Mouse (Mus musculus) stomach, embryonic 15.5 days (tissue): ENCODE data around the gene Hist1h3g. TPM values are rescaled to one million over a fixed set of nuclear protein-coding genes. Genes with fewer than 3 reads are reported as not detected.

Experiments
- ATAC-seq: fragments of 200-750 bp; cut with Nextera tagmentation; 2 replicates; pipeline ENCODE4 v1.8.0; 2017; ENCODE audit warnings: low read depth, moderate number of reproducible peaks, moderate TSS enrichment; ENCODE audit not compliant: insufficient read depth, low FRiP score
- H3K27ac ChIP-seq: fragments of 300-500 bp; sonication (generic); 2 replicates; pipeline ENCODE4 v1.5.1; 2015; ENCODE audit warnings: mild to moderate bottlenecking, inconsistent platforms
- H3K27me3 ChIP-seq: fragments of 300-500 bp; sonication (generic); replicated peaks from 2 replicates; pipeline ENCODE4 v1.6.1; 2015; ENCODE audit warnings: inconsistent platforms
- H3K36me3 ChIP-seq: fragments of 300-500 bp; sonication (generic); 2 replicates; pipeline ENCODE4 v1.6.1; 2015; ENCODE audit warnings: inconsistent platforms
- H3K4me1 ChIP-seq: fragments of 300-500 bp; sonication (generic); 2 replicates; pipeline ENCODE4 v1.6.1; 2015; ENCODE audit warnings: inconsistent platforms
- H3K4me2 ChIP-seq: fragments of 300-500 bp; sonication (generic); 2 replicates; pipeline ENCODE4 v1.6.1; 2015; ENCODE audit warnings: mild to moderate bottlenecking, inconsistent platforms
- H3K4me3 ChIP-seq: fragments of 300-500 bp; sonication (generic); replicated peaks from 2 replicates; pipeline ENCODE4 v1.5.1; 2015; ENCODE audit warnings: inconsistent platforms
- H3K9ac ChIP-seq: fragments of 300-500 bp; sonication (generic); 2 replicates; pipeline ENCODE4 v1.6.1; 2015; ENCODE audit warnings: inconsistent platforms
- H3K9me3 ChIP-seq: fragments of 300-500 bp; sonication (generic); 2 replicates; pipeline ENCODE4 v1.6.1; 2016; ENCODE audit warnings: inconsistent platforms
- WGBS: fragments of 180-500 bp; shearing (Covaris S2); methylation state at CpG from one replicate; pipeline ENCODE4 v1.1.7; 2015; 5-methylcytosine and 5-hydroxymethylcytosine counted together
- polyA plus RNA-seq: library from polyadenylated mRNA; unstranded; fragments of >200 nt; fragmentation: Nextera tagmentation; extraction: Ambion mirVana; gene quantifications from 2 replicates; pipeline ENCODE4 v1.2.1, GENCODE M21; 2015

The Hist1h3g gene
- polyA plus RNA-seq, 1 experiment from 2014 or later, result 7.3 TPM

- 0 out of 2 replicates have a peak, but pooled peaks cover 7% of the 10 kb centered on the region for H3K4me1 ChIP-seq
- ATAC-seq, result no peak
- WGBS, result 6% methylated on average over 7 of the region's 7 CpGs
- no peaks in the 10 kb centered on the region for H3K36me3 ChIP-seq
- H3K9ac ChIP-seq, result peak overlapping the region; percentile 46
- H3K27ac ChIP-seq, result peak overlapping the region; percentile 86
- H3K4me3 ChIP-seq, result peak overlapping the region; percentile 44
- H3K9me3 ChIP-seq, result no peaks in the 10 kb centered on the region
- H3K27me3 ChIP-seq, result no peaks in the 10 kb centered on the region
- H3K4me2 ChIP-seq, result peak overlapping the region; percentile 71
These were observed 41.2 kb downstream of the Hist1h3g start for GRCm38 (mm10) chr13:23576351-23576881.

- Histone ChIP-seq H3K36me3 (no peaks in the 10 kb centered on the region), H3K4me1 (peaks cover 10% of the 10 kb centered on the region; the same call in 1 of the 2 replicates), H3K9ac (no peak overlapping the region; the same call in 1 of the 2 replicates), H3K27me3 (no peaks in the 10 kb centered on the region), H3K9me3 (no peaks in the 10 kb centered on the region), H3K4me2 (peak overlapping the region; percentile 71), H3K27ac (peak overlapping the region; percentile 86), H3K4me3 (peak overlapping the region; percentile 44)
- no peak for ATAC-seq
- WGBS, result 27% methylated on average over 6 of the region's 6 CpGs
These were observed 41.9 kb downstream of the Hist1h3g start for GRCm38 (mm10) chr13:23576906-23577639.

GRCm38 (mm10) chr13:23577835-23578234 is 42.6 kb downstream of the Hist1h3g start:
- Histone ChIP-seq H3K4me1 (peaks cover 14% of the 10 kb centered on the region; the same call in 1 of the 2 replicates), H3K27ac (no peak overlapping the region), H3K9ac (no peak overlapping the region), H3K4me2 (no peak overlapping the region), H3K27me3 (no peaks in the 10 kb centered on the region), H3K4me3 (no peak overlapping the region), H3K36me3 (no peaks in the 10 kb centered on the region), H3K9me3 (no peaks in the 10 kb centered on the region)
- no peak for ATAC-seq
- WGBS, result 96% methylated on average over 1 of the region's 1 CpGs

GRCm38 (mm10) chr13:23581408-23582218 is 46.4 kb downstream of the Hist1h3g start, which contains the start of gene Hist1h4d:
Gene Hist1h4d, plus strand, starts transcription at chr13:23581598.
- Histone ChIP-seq H3K4me3 (peak within 1 kb of the TSS; percentile 50), H3K27ac (peak within 1 kb of the TSS; percentile 86), H3K36me3 (no peaks in the 10 kb centered on the region), H3K9me3 (no peaks in the 10 kb centered on the region), H3K4me2 (peak within 1 kb of the TSS; percentile 75), H3K9ac (peak within 1 kb of the TSS; percentile 46), H3K27me3 (no peaks in the 10 kb centered on the region), H3K4me1 (peaks cover 12% of the 10 kb centered on the region; the same call in 1 of the 2 replicates)
- WGBS, result under 1% methylated on average over 43 of the region's 43 CpGs
- ATAC-seq, result peak; percentile 91

GRCm38 (mm10) chr13:23582219-23583056 is 47.2 kb downstream of the Hist1h3g start:
- H3K9me3 ChIP-seq, result no peaks in the 10 kb centered on the region
- H3K4me3 ChIP-seq, result peak overlapping the region; percentile 50
- peak overlapping the region; percentile 75 for H3K4me2 ChIP-seq
- peak overlapping the region; percentile 86 for H3K27ac ChIP-seq
- peaks cover 10% of the 10 kb centered on the region; the same call in 1 of the 2 replicates for H3K4me1 ChIP-seq
- ATAC-seq, result no peak
- no peaks in the 10 kb centered on the region for H3K36me3 ChIP-seq
- 8% methylated on average over 6 of the region's 6 CpGs for WGBS
- peak overlapping the region; percentile 46; the same call in 1 of the 2 replicates for H3K9ac ChIP-seq
- H3K27me3 ChIP-seq, result no peaks in the 10 kb centered on the region

- no peaks in the 10 kb centered on the region for H3K36me3 ChIP-seq
- H3K4me2 ChIP-seq, result no peak overlapping the region
- H3K4me3 ChIP-seq, result no peak overlapping the region
- peaks cover 10% of the 10 kb centered on the region; the same call in 1 of the 2 replicates for H3K4me1 ChIP-seq
- H3K9ac ChIP-seq, result no peak overlapping the region
- H3K27ac ChIP-seq, result peak overlapping the region; percentile 86
- no peaks in the 10 kb centered on the region for H3K27me3 ChIP-seq
- no peaks in the 10 kb centered on the region for H3K9me3 ChIP-seq
- no peak for ATAC-seq
These were observed 48.3 kb downstream of the Hist1h3g start for GRCm38 (mm10) chr13:23583387-23584068.

GRCm38 (mm10) chr13:23584331-23584730 is 49.1 kb downstream of the Hist1h3g start:
- H3K36me3 ChIP-seq, result no peaks in the 10 kb centered on the region
- ATAC-seq, result no peak
- H3K4me3 ChIP-seq, result peak overlapping the region; percentile 45; the same call in 1 of the 2 replicates
- H3K4me1 ChIP-seq, result peaks cover 10% of the 10 kb centered on the region; the same call in 1 of the 2 replicates
- H3K9me3 ChIP-seq, result no peaks in the 10 kb centered on the region
- H3K4me2 ChIP-seq, result peak overlapping the region; percentile 71
- no peak overlapping the region for H3K9ac ChIP-seq
- H3K27ac ChIP-seq, result peak overlapping the region; percentile 95
- no peaks in the 10 kb centered on the region for H3K27me3 ChIP-seq

GRCm38 (mm10) chr13:23585029-23585441 is 49.8 kb downstream of the Hist1h3g start:
- H3K4me3 ChIP-seq, result peak overlapping the region; percentile 45
- H3K36me3 ChIP-seq, result no peaks in the 10 kb centered on the region
- no peaks in the 10 kb centered on the region for H3K9me3 ChIP-seq
- H3K27me3 ChIP-seq, result no peaks in the 10 kb centered on the region
- H3K4me2 ChIP-seq, result peak overlapping the region; percentile 71
- no peak for ATAC-seq
- H3K27ac ChIP-seq, result peak overlapping the region; percentile 95
- H3K9ac ChIP-seq, result peak overlapping the region; percentile 42
- WGBS, result under 1% methylated on average over 21 of the region's 21 CpGs
- H3K4me1 ChIP-seq, result peaks cover 10% of the 10 kb centered on the region; the same call in 1 of the 2 replicates
